Mouse (Mus musculus): ENCODE data around the gene Sh2b2.

Gene Sh2b2

DNA sequence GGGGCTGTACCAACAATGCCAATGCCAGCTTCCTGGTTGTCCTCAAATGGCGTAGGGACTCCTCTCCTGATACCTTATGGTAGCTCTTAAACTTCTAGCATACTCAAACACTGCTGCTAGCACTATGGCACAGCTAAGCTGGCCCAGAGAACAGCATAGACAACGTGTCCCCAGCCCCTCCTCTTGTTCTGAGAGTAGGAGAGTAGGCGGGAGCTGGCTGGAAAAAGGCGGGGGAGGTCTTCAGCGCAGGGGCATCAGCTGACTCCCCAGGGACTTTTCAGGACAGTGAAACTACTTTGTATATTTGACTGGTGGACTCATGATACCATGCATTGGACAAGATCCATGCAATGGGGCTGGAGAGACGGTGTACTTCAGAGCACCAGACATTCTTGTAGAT, 64.3 kb downstream of the Sh2b2 start:
- WGBS: 57% methylated on average over 6 of the region's 6 CpGs

DNA sequence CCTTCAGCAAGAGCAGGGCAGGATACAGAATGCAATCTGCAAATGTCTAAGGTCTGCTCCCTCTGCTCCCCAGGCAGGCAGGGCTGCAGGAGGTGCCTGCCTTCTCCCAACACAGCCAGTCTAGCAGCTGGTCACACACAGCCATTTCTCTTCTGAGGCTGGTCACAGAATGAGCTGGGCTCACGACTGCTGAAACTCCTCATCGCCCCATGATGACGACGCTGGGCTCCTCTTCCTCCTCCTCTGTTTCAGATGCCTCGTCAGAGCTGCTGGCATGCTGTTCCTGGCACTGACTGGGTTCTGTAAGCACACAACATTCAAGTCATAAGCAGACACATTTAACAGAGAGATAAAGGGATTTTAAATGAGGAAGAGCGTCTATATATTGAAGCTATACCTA, 65.2 kb downstream of the Sh2b2 start:
- WGBS: 47% methylated on average over 6 of the region's 6 CpGs

DNA sequence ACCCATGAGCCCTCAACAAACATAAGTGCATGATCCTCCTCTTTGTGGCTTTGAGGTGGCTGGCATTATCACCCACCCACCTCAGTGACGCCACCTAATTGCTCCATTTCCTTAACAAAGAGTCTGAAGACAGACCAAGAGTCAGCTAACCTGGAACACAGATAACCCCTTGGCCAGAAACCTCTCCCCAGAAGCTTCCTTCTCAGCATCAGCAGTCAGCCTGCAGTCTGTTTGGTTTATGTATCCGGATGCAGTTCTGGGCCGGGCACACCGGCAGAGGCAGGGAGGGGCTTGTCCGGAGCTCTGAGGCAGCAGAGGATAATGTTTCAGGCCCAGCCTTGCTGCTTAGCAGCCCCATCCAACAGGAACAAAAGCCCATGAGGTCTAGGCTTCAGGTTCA, 66.8 kb downstream of the Sh2b2 start:
- 82% methylated on average over 5 of the region's 5 CpGs for WGBS

GRCm38 (mm10) chr5:136173606-136174463, 72.5 kb downstream of the Sh2b2 start:
- 8% methylated on average over 9 of the region's 9 CpGs for WGBS

- WGBS: 79% methylated on average over 9 of the region's 9 CpGs
These were observed 73.4 kb downstream of the Sh2b2 start for GRCm38 (mm10) chr5:136172939-136173338.

DNA sequence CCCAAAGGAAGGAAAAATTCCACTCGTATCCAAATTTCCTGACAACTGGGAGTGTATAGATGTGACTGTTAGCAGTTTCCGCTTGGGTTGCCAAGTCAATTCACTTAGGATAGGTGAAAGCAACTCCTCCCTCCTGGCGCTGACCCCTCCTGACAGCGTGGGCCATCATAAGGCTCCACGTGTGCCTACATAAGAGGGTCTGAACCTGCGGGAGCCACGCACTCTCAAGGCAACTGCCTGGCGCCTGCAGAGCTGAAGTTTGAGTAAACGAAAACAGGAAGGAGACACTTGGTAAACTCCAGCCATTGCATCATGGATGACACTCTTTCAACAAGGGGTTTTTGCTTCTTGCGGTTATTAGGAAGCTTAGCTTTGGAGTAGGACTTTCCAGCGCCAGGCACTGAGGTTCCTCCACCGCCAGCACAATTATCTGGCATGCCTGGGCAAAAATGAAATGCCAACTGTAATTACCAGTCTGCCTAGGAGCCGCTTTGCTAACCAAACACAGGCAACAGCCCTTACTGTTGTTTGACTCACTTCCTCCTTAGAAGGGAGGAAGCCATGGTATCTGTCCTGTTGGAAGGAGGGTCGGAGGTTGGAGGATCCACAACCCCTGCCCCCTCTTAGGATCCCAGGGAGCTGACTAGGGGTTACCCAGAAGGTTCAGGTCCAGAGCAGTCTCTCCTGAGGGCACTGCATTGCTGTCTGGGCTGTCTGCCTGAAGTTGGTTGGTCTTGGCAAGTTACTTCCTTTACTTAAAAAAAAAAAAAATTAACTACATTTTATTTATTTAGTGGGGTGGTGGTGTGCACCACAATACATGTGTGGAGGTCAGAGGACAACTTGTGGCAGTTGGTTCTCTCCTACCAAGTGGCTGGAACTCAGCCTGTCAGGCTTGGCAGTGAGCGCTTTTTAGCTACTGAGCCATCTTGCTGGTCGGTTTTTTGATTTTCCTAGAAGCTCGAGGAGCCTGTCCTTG, 74.7 kb downstream of the Sh2b2 start:
- 19% methylated on average over 17 of the region's 17 CpGs for WGBS

DNA sequence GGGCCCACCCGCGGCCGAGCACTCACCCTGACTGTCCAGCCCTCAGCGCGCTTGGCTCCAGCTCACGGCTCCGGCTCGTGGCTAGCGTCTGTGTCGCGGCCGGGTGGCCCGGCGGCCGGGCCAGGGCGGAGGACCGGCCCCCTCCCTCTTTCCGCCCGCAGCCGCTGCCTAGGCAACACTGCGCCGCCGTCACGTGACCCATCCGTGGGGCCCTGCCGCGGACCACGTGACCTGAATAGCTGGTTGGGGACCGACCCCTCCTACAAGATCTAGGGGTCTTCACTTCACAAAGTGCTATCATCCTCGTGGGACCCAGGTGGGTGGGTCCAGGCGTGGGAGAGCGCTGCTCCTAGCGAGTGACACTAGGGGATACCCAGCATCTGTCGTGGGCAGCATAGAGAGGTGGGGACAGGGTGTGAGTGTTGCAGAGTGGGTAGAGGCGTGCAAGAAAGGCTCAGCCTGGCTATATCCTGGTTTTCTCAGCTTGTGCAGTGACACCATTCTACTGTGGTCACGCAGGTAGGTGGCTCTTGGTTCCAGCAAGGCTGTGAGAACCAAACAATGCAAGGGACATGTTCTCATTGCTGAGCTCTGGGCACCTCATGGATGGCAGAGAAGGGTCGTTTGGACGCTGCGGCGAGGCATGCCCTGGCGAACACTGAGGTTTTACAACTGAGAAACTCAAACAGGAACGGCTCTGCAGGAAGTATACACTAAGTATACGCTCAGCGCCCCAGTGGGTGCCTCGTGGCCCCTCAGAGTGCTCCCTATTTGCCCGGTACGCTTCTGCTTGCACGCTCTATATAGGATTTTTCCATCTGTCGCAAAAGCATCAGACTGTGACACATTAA, 75.6 kb downstream of the Sh2b2 start, which contains the start of gene Orai2:
Orai2 (minus strand) TSS at position 202 of the 851 bp plus-strand sequence.
- 2% methylated on average over 49 of the region's 49 CpGs for WGBS

- 14% methylated on average over 13 of the region's 15 CpGs for WGBS
These were observed 76.5 kb downstream of the Sh2b2 start for GRCm38 (mm10) chr5:136169626-136170511.
